Mouse (Mus musculus): ENCODE measurements around the gene Zdhhc14. TPM values are rescaled to one million over a fixed set of nuclear protein-coding genes. Genes with fewer than 3 reads are reported as not detected.

The Zdhhc14 gene
- polyA plus RNA-seq, 1 experiment from 2014 or later, result 9.4 TPM

- H3K27ac ChIP-seq (ENCODE audit: low read length), result no peak overlapping the region
- no peak for ATAC-seq
- H3K4me1 ChIP-seq (ENCODE audit: control insufficient read depth, insufficient read depth, low read length), result no peaks in the 10 kb centered on the region
- no peaks in the 10 kb centered on the region for H3K36me3 ChIP-seq (ENCODE audit: control insufficient read depth, insufficient read depth, low read length)
- no peaks in the 10 kb centered on the region for H3K27me3 ChIP-seq (ENCODE audit: control insufficient read depth, insufficient read depth, low read depth, low read length)
- H3K4me2 ChIP-seq (ENCODE audit: low read length), result no peak overlapping the region
- no peaks in the 10 kb centered on the region for H3K9me3 ChIP-seq (replicated peaks; ENCODE audit: control insufficient read depth, low read length, poor library complexity, severe bottlenecking)
- no peak overlapping the region for H3K9ac ChIP-seq (ENCODE audit: low read depth, low read length)
- no peak overlapping the region for H3K4me3 ChIP-seq (ENCODE audit: low read depth, low read length)
- 76% methylated on average over 8 of the region's 8 CpGs for WGBS
Observed at GRCm38 (mm10) chr17:5556568-5556967, 64.2 kb downstream of the Zdhhc14 start.

GRCm38 (mm10) chr17:5560212-5560611 is 67.9 kb downstream of the Zdhhc14 start:
- no peak for ATAC-seq
- no peak overlapping the region for H3K4me2 ChIP-seq (ENCODE audit: low read length)
- no peaks in the 10 kb centered on the region for H3K36me3 ChIP-seq (ENCODE audit: control insufficient read depth, insufficient read depth, low read length)
- WGBS, result 91% methylated on average over 4 of the region's 4 CpGs
- no peak overlapping the region for H3K27ac ChIP-seq (ENCODE audit: low read length)
- no peaks in the 10 kb centered on the region for H3K9me3 ChIP-seq (replicated peaks; ENCODE audit: control insufficient read depth, low read length, poor library complexity, severe bottlenecking)
- no peak overlapping the region for H3K9ac ChIP-seq (ENCODE audit: low read depth, low read length)
- no peaks in the 10 kb centered on the region for H3K27me3 ChIP-seq (ENCODE audit: control insufficient read depth, insufficient read depth, low read depth, low read length)
- no peak overlapping the region for H3K4me3 ChIP-seq (ENCODE audit: low read depth, low read length)
- H3K4me1 ChIP-seq (ENCODE audit: control insufficient read depth, insufficient read depth, low read length), result no peaks in the 10 kb centered on the region

GRCm38 (mm10) chr17:5563108-5563507 is 70.8 kb downstream of the Zdhhc14 start:
- Histone ChIP-seq H3K4me2 (ENCODE audit: low read length) (no peak overlapping the region), H3K4me3 (ENCODE audit: low read depth, low read length) (no peak overlapping the region), H3K9ac (ENCODE audit: low read depth, low read length) (no peak overlapping the region), H3K4me1 (ENCODE audit: control insufficient read depth, insufficient read depth, low read length) (no peaks in the 10 kb centered on the region), H3K36me3 (ENCODE audit: control insufficient read depth, insufficient read depth, low read length) (no peaks in the 10 kb centered on the region), H3K9me3 (replicated peaks; ENCODE audit: control insufficient read depth, low read length, poor library complexity, severe bottlenecking) (no peaks in the 10 kb centered on the region; the same call in 1 of the 2 replicates), H3K27me3 (ENCODE audit: control insufficient read depth, insufficient read depth, low read depth, low read length) (no peaks in the 10 kb centered on the region), H3K27ac (ENCODE audit: low read length) (no peak overlapping the region)
- WGBS, result 93% methylated on average over 6 of the region's 6 CpGs
- ATAC-seq, result no peak

GRCm38 (mm10) chr17:5566006-5566405 is 73.6 kb downstream of the Zdhhc14 start:
- no peak overlapping the region for H3K27ac ChIP-seq (ENCODE audit: low read length)
- no peak for ATAC-seq
- no peak overlapping the region for H3K4me2 ChIP-seq (ENCODE audit: low read length)
- no peaks in the 10 kb centered on the region for H3K36me3 ChIP-seq (ENCODE audit: control insufficient read depth, insufficient read depth, low read length)
- H3K4me3 ChIP-seq (ENCODE audit: low read depth, low read length), result no peak overlapping the region
- no peaks in the 10 kb centered on the region for H3K4me1 ChIP-seq (ENCODE audit: control insufficient read depth, insufficient read depth, low read length)
- H3K9me3 ChIP-seq (replicated peaks; ENCODE audit: control insufficient read depth, low read length, poor library complexity, severe bottlenecking), result no peaks in the 10 kb centered on the region; the same call in 1 of the 2 replicates
- H3K9ac ChIP-seq (ENCODE audit: low read depth, low read length), result no peak overlapping the region
- WGBS, result 75% methylated on average over 7 of the region's 7 CpGs
- no peaks in the 10 kb centered on the region for H3K27me3 ChIP-seq (ENCODE audit: control insufficient read depth, insufficient read depth, low read depth, low read length)

GRCm38 (mm10) chr17:5567943-5568342 is 75.6 kb downstream of the Zdhhc14 start:
- H3K27ac ChIP-seq (ENCODE audit: low read length), result no peak overlapping the region
- WGBS, result 75% methylated on average over 5 of the region's 5 CpGs
- H3K9ac ChIP-seq (ENCODE audit: low read depth, low read length), result no peak overlapping the region
- H3K4me3 ChIP-seq (ENCODE audit: low read depth, low read length), result no peak overlapping the region
- ATAC-seq, result no peak
- no peaks in the 10 kb centered on the region for H3K4me1 ChIP-seq (ENCODE audit: control insufficient read depth, insufficient read depth, low read length)
- H3K9me3 ChIP-seq (replicated peaks; ENCODE audit: control insufficient read depth, low read length, poor library complexity, severe bottlenecking), result no peaks in the 10 kb centered on the region; the same call in 1 of the 2 replicates
- no peak overlapping the region for H3K4me2 ChIP-seq (ENCODE audit: low read length)
- H3K27me3 ChIP-seq (ENCODE audit: control insufficient read depth, insufficient read depth, low read depth, low read length), result no peaks in the 10 kb centered on the region
- H3K36me3 ChIP-seq (ENCODE audit: control insufficient read depth, insufficient read depth, low read length), result no peaks in the 10 kb centered on the region

- Histone ChIP-seq H3K4me2 (ENCODE audit: low read length) (no peak overlapping the region), H3K4me3 (ENCODE audit: low read depth, low read length) (no peak overlapping the region), H3K27ac (ENCODE audit: low read length) (no peak overlapping the region), H3K36me3 (ENCODE audit: control insufficient read depth, insufficient read depth, low read length) (no peaks in the 10 kb centered on the region), H3K9me3 (replicated peaks; ENCODE audit: control insufficient read depth, low read length, poor library complexity, severe bottlenecking) (no peaks in the 10 kb centered on the region; the same call in 1 of the 2 replicates), H3K4me1 (ENCODE audit: control insufficient read depth, insufficient read depth, low read length) (no peaks in the 10 kb centered on the region), H3K9ac (ENCODE audit: low read depth, low read length) (no peak overlapping the region), H3K27me3 (ENCODE audit: control insufficient read depth, insufficient read depth, low read depth, low read length) (no peaks in the 10 kb centered on the region)
- no peak for ATAC-seq
- 67% methylated on average over 17 of the region's 17 CpGs for WGBS
Observed at GRCm38 (mm10) chr17:5569131-5570030, 77.0 kb downstream of the Zdhhc14 start.

GRCm38 (mm10) chr17:5572096-5572730 is 79.9 kb downstream of the Zdhhc14 start:
- H3K4me3 ChIP-seq (ENCODE audit: low read depth, low read length), result no peak overlapping the region
- no peaks in the 10 kb centered on the region; the same call in 1 of the 2 replicates for H3K9me3 ChIP-seq (replicated peaks; ENCODE audit: control insufficient read depth, low read length, poor library complexity, severe bottlenecking)
- H3K4me2 ChIP-seq (ENCODE audit: low read length), result no peak overlapping the region
- H3K9ac ChIP-seq (ENCODE audit: low read depth, low read length), result no peak overlapping the region
- 96% methylated on average over 1 of the region's 1 CpGs for WGBS
- ATAC-seq, result no peak
- peaks cover 5% of the 10 kb centered on the region; the same call in 1 of the 2 replicates for H3K4me1 ChIP-seq (ENCODE audit: control insufficient read depth, insufficient read depth, low read length)
- no peak overlapping the region for H3K27ac ChIP-seq (ENCODE audit: low read length)
- no peaks in the 10 kb centered on the region for H3K36me3 ChIP-seq (ENCODE audit: control insufficient read depth, insufficient read depth, low read length)
- H3K27me3 ChIP-seq (ENCODE audit: control insufficient read depth, insufficient read depth, low read depth, low read length), result no peaks in the 10 kb centered on the region

GRCm38 (mm10) chr17:5572745-5573420 is 80.5 kb downstream of the Zdhhc14 start:
- ATAC-seq, result no peak
- H3K36me3 ChIP-seq (ENCODE audit: control insufficient read depth, insufficient read depth, low read length), result no peaks in the 10 kb centered on the region

More at GRCm38 (mm10) chr17:5572745-5573420, 80.5 kb downstream of the Zdhhc14 start:
- Histone ChIP-seq H3K9me3 (replicated peaks; ENCODE audit: control insufficient read depth, low read length, poor library complexity, severe bottlenecking) (no peaks in the 10 kb centered on the region), H3K27me3 (ENCODE audit: control insufficient read depth, insufficient read depth, low read depth, low read length) (no peaks in the 10 kb centered on the region), H3K27ac (ENCODE audit: low read length) (no peak overlapping the region), H3K4me2 (ENCODE audit: low read length) (no peak overlapping the region), H3K9ac (ENCODE audit: low read depth, low read length) (no peak overlapping the region), H3K4me3 (ENCODE audit: low read depth, low read length) (no peak overlapping the region), H3K4me1 (ENCODE audit: control insufficient read depth, insufficient read depth, low read length) (peaks cover 5% of the 10 kb centered on the region; the same call in 1 of the 2 replicates)
